Mouse (Mus musculus): Measurements from ENCODE around the gene Vmn2r77. TPM values are rescaled to one million over a fixed set of nuclear protein-coding genes. Genes with fewer than 3 reads are reported as not detected.
"Not testable (repeated sequence)": the region's sequence is repeated elsewhere in the genome, so short reads cannot be mapped to it uniquely, and the experiment has no call there.

Vmn2r77 gene
- not detected in 2 replicates for polyA plus RNA-seq (2014; fragmentation: Nextera tagmentation; extraction: Ambion mirVana)

DNA sequence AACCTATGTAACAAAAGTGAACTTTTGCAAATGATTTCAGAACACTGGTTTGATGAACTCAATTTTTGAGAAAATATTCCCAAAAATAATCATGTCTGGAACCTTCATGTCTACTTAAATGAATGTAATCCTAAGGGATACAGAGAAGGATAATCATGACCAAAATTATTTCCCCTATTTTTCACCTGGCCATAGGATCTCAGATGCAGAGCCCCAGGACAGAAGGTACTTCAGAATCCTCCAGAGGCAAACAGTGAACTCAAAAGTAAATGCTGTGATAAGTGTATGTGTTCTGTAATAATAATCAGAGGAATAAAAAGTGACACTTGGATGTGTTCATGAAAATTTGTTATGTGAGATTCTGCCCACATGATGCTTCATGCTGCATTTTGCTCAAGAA, at the start of gene Vmn2r77:
Vmn2r77 (plus strand) TSS at position 301 of the 400 bp plus-strand sequence.
- no peak for ATAC-seq (ENCODE audit: insufficient read depth, low FRiP score, low TSS enrichment)

GRCm38 (mm10) chr7:86760751-86761150, 34.1 kb upstream of the Vmn2r77 start:
- ATAC-seq (ENCODE audit: insufficient read depth, low FRiP score, low TSS enrichment) (no peak), DNase-seq (ENCODE audit: low spot score) (no peak)
- H3K4me1 ChIP-seq (ENCODE audit: control insufficient read depth, insufficient read depth, low read length) = no peaks in the 10 kb centered on the region
- no peaks in the 10 kb centered on the region for H3K9me3 ChIP-seq (ENCODE audit: control insufficient read depth, low read length)
- no peak overlapping the region for H3K9ac ChIP-seq (ENCODE audit: low read length)
- no peaks in the 10 kb centered on the region for H3K36me3 ChIP-seq (ENCODE audit: control insufficient read depth, insufficient read depth, low read length)
- no peaks in the 10 kb centered on the region for H3K27me3 ChIP-seq (ENCODE audit: control insufficient read depth, insufficient read depth, low read length)
- H3K4me3 ChIP-seq (ENCODE audit: low read depth, low read length) = no peak overlapping the region
- no peak overlapping the region for H3K4me2 ChIP-seq (ENCODE audit: low read depth)
- WGBS = 86% methylated on average over 1 of the region's 1 CpGs
- no peak overlapping the region for H3K27ac ChIP-seq (ENCODE audit: low read depth, low read length)

More for the DNA sequence above, at the start of gene Vmn2r77:
- no peak for DNase-seq (ENCODE audit: low spot score)
- Histone ChIP-seq H3K9me3 (ENCODE audit: control insufficient read depth, low read length) (no peaks in the 10 kb centered on the region), H3K27me3 (ENCODE audit: control insufficient read depth, insufficient read depth, low read length) (no peaks in the 10 kb centered on the region), H3K4me2 (ENCODE audit: low read depth) (no peak within 1 kb of the TSS), H3K27ac (ENCODE audit: low read depth, low read length) (no peak within 1 kb of the TSS), H3K4me3 (ENCODE audit: low read depth, low read length) (no peak within 1 kb of the TSS), H3K4me1 (ENCODE audit: control insufficient read depth, insufficient read depth, low read length) (no peaks in the 10 kb centered on the region), H3K36me3 (ENCODE audit: control insufficient read depth, insufficient read depth, low read length) (no peaks in the 10 kb centered on the region), H3K9ac (ENCODE audit: low read length) (no peak within 1 kb of the TSS)

- Histone ChIP-seq H3K4me1 (ENCODE audit: control insufficient read depth, insufficient read depth, low read length) (no peaks in the 10 kb centered on the region), H3K27me3 (ENCODE audit: control insufficient read depth, insufficient read depth, low read length) (no peaks in the 10 kb centered on the region), H3K4me2 (ENCODE audit: low read depth) (no peak overlapping the region), H3K27ac (ENCODE audit: low read depth, low read length) (no peak overlapping the region), H3K9ac (ENCODE audit: low read length) (no peak overlapping the region), H3K9me3 (ENCODE audit: control insufficient read depth, low read length) (no peaks in the 10 kb centered on the region), H3K4me3 (ENCODE audit: low read depth, low read length) (no peak overlapping the region), H3K36me3 (ENCODE audit: control insufficient read depth, insufficient read depth, low read length) (no peaks in the 10 kb centered on the region)
- ATAC-seq (ENCODE audit: insufficient read depth, low FRiP score, low TSS enrichment) (no peak), DNase-seq (ENCODE audit: low spot score) (no peak)
Observed at GRCm38 (mm10) chr7:86764628-86765027, 30.2 kb upstream of the Vmn2r77 start.

DNA sequence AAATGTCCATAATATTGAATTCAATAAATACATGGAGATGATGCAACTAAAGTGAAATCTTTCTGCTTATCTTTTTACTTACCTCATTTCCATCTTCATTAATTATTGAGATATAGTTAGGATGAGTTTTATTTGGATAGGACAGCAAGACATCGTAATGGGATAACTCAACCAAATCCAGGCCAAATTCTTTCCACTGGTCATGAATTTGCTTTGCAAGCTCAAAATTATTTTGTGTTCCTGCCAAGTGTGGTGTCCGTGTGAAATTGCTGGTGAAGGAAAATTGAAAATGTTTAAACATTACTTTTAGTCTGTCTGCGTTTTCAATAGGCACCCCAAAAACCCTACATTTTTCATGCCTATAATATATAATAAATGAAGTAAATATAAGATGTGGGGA, 23.2 kb upstream of the Vmn2r77 start:
- H3K36me3 ChIP-seq (ENCODE audit: control insufficient read depth, insufficient read depth, low read length) = no peaks in the 10 kb centered on the region
- H3K9me3 ChIP-seq (ENCODE audit: control insufficient read depth, low read length) = no peaks in the 10 kb centered on the region
- H3K9ac ChIP-seq (ENCODE audit: low read length) = no peak overlapping the region
- no peaks in the 10 kb centered on the region for H3K4me1 ChIP-seq (ENCODE audit: control insufficient read depth, insufficient read depth, low read length)
- no peak overlapping the region for H3K4me3 ChIP-seq (ENCODE audit: low read depth, low read length)
- DNase-seq (ENCODE audit: low spot score) (no peak), ATAC-seq (ENCODE audit: insufficient read depth, low FRiP score, low TSS enrichment) (no peak)
- H3K27ac ChIP-seq (ENCODE audit: low read depth, low read length) = no peak overlapping the region
- no peak overlapping the region for H3K4me2 ChIP-seq (ENCODE audit: low read depth)
- WGBS = 93% methylated on average over 3 of the region's 3 CpGs
- no peaks in the 10 kb centered on the region for H3K27me3 ChIP-seq (ENCODE audit: control insufficient read depth, insufficient read depth, low read length)

GRCm38 (mm10) chr7:86775617-86776325, 19.1 kb upstream of the Vmn2r77 start, which contains the start of gene Folh1:
TSS of gene Folh1 (minus strand) at chr7:86775943.
- Histone ChIP-seq H3K4me3 (ENCODE audit: low read depth, low read length) (peak within 1 kb of the TSS; percentile 23), H3K27me3 (ENCODE audit: control insufficient read depth, insufficient read depth, low read length) (no peaks in the 10 kb centered on the region), H3K4me1 (ENCODE audit: control insufficient read depth, insufficient read depth, low read length) (no peaks in the 10 kb centered on the region), H3K9me3 (ENCODE audit: control insufficient read depth, low read length) (no peaks in the 10 kb centered on the region), H3K4me2 (ENCODE audit: low read depth) (peak within 1 kb of the TSS; percentile 42), H3K27ac (ENCODE audit: low read depth, low read length) (no peak within 1 kb of the TSS), H3K36me3 (ENCODE audit: control insufficient read depth, insufficient read depth, low read length) (no peaks in the 10 kb centered on the region), H3K9ac (ENCODE audit: low read length) (peak within 1 kb of the TSS; percentile 22)
- DNase-seq (ENCODE audit: low spot score) = peak; percentile 20
- 6% methylated on average over 11 of the region's 11 CpGs for WGBS
- 0 out of 2 replicates have a peak, but pooled peaks have one; percentile 35 for ATAC-seq (ENCODE audit: insufficient read depth, low FRiP score, low TSS enrichment)

GRCm38 (mm10) chr7:86815241-86815640, 20.4 kb downstream of the Vmn2r77 start:
- not testable (repeated sequence) for H3K27ac ChIP-seq (ENCODE audit: low read depth, low read length); H3K4me1 ChIP-seq (ENCODE audit: control insufficient read depth, insufficient read depth, low read length); H3K9me3 ChIP-seq (ENCODE audit: control insufficient read depth, low read length); H3K36me3 ChIP-seq (ENCODE audit: control insufficient read depth, insufficient read depth, low read length); DNase-seq (ENCODE audit: low spot score); H3K9ac ChIP-seq (ENCODE audit: low read length); H3K4me3 ChIP-seq (ENCODE audit: low read depth, low read length); H3K27me3 ChIP-seq (ENCODE audit: control insufficient read depth, insufficient read depth, low read length); H3K4me2 ChIP-seq (ENCODE audit: low read depth); ATAC-seq (ENCODE audit: insufficient read depth, low FRiP score, low TSS enrichment)
- WGBS = 88% methylated on average over 4 of the region's 5 CpGs

DNA sequence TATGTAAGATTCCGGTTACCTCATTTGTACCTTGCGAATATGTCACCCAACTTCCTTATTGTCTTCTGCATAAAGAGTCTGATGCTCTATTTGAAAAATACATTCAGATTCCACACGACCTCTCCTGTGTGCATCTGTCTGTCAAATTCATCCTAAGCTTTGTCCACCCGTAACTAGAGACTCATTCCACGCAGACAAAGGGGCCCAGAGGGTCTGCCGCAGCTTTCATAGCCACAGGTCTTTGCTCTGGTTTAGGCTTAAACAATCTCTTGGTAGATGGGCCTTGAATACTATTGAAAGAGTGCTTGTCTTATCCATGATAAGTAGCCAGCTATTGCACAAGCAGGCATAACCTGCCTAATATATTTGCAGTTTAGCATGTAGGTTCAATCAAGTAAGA, 20.9 kb downstream of the Vmn2r77 start:
- not testable (repeated sequence) for H3K4me1 ChIP-seq (ENCODE audit: control insufficient read depth, insufficient read depth, low read length); ATAC-seq (ENCODE audit: insufficient read depth, low FRiP score, low TSS enrichment); H3K9me3 ChIP-seq (ENCODE audit: control insufficient read depth, low read length); DNase-seq (ENCODE audit: low spot score); H3K9ac ChIP-seq (ENCODE audit: low read length); H3K36me3 ChIP-seq (ENCODE audit: control insufficient read depth, insufficient read depth, low read length); H3K27ac ChIP-seq (ENCODE audit: low read depth, low read length); H3K27me3 ChIP-seq (ENCODE audit: control insufficient read depth, insufficient read depth, low read length); H3K4me2 ChIP-seq (ENCODE audit: low read depth); H3K4me3 ChIP-seq (ENCODE audit: low read depth, low read length)
- WGBS = 89% methylated on average over 6 of the region's 6 CpGs

- Histone ChIP-seq H3K4me3 (ENCODE audit: low read depth, low read length) (no peak overlapping the region), H3K4me1 (ENCODE audit: control insufficient read depth, insufficient read depth, low read length) (no peaks in the 10 kb centered on the region), H3K9me3 (ENCODE audit: control insufficient read depth, low read length) (no peaks in the 10 kb centered on the region), H3K9ac (ENCODE audit: low read length) (no peak overlapping the region), H3K36me3 (ENCODE audit: control insufficient read depth, insufficient read depth, low read length) (no peaks in the 10 kb centered on the region), H3K27ac (ENCODE audit: low read depth, low read length) (no peak overlapping the region), H3K27me3 (ENCODE audit: control insufficient read depth, insufficient read depth, low read length) (no peaks in the 10 kb centered on the region), H3K4me2 (ENCODE audit: low read depth) (no peak overlapping the region)
- DNase-seq (ENCODE audit: low spot score) (no peak), ATAC-seq (ENCODE audit: insufficient read depth, low FRiP score, low TSS enrichment) (no peak)
- 83% methylated on average over 1 of the region's 1 CpGs for WGBS
Observed at GRCm38 (mm10) chr7:86816466-86816865, 21.6 kb downstream of the Vmn2r77 start.

All from neural tube, embryonic 11.5 days (tissue).